Mouse (Mus musculus) limb, embryonic 14.5 days (tissue): ENCODE results near the gene Mcm3ap. TPM values are rescaled to one million over a fixed set of nuclear protein-coding genes. Genes with fewer than 3 reads are reported as not detected.

Experiments used
- ATAC-seq: fragments of 200-750 bp; cut with Nextera tagmentation; 2 replicates; pipeline ENCODE4 v1.8.0; 2017; ENCODE audit warnings: low read depth, moderate number of reproducible peaks, moderate TSS enrichment; ENCODE audit not compliant: low FRiP score
- DNase-seq: peaks from one replicate; pipeline ENCODE4 v3.0.0-alpha.2; 2015; ENCODE audit warnings: low spot score
- H3K27ac ChIP-seq: fragments of 300-500 bp; sonication (generic); replicated peaks from 2 replicates; pipeline ENCODE4 v1.5.1; 2014; ENCODE audit warnings: low read depth, mild to moderate bottlenecking, low read length, moderate library complexity, mixed read lengths
- H3K27me3 ChIP-seq: fragments of 300-500 bp; sonication (generic); 2 replicates; pipeline ENCODE4 v1.6.1; 2014; ENCODE audit warnings: low read length, mixed read lengths; ENCODE audit not compliant: control insufficient read depth, insufficient read depth
- H3K36me3 ChIP-seq: fragments of 300-500 bp; sonication (generic); 2 replicates; pipeline ENCODE4 v1.6.1; 2014; ENCODE audit warnings: mild to moderate bottlenecking, low read length, moderate library complexity, mixed read lengths; ENCODE audit not compliant: control insufficient read depth, insufficient read depth
- H3K4me1 ChIP-seq: fragments of 300-500 bp; sonication (generic); 2 replicates; pipeline ENCODE4 v1.6.1; 2014; ENCODE audit warnings: antibody characterized with exemption, low read length, mixed read lengths; ENCODE audit not compliant: control insufficient read depth, insufficient read depth
- H3K4me2 ChIP-seq: fragments of 300-500 bp; sonication (generic); replicated peaks from 2 replicates; pipeline ENCODE4 v1.6.1; 2014; ENCODE audit warnings: low read depth, mild to moderate bottlenecking, low read length, moderate library complexity; ENCODE audit not compliant: severe bottlenecking
- H3K4me3 ChIP-seq: fragments of 300-500 bp; sonication (generic); replicated peaks from 2 replicates; pipeline ENCODE4 v1.5.1; 2014; ENCODE audit warnings: low read length
- H3K9ac ChIP-seq: fragments of 300-500 bp; sonication (generic); 2 replicates; pipeline ENCODE4 v1.6.1; 2014; ENCODE audit warnings: mild to moderate bottlenecking, low read depth, low read length, moderate library complexity; ENCODE audit not compliant: severe bottlenecking
- H3K9me3 ChIP-seq: fragments of 300-500 bp; sonication (generic); 2 replicates; pipeline ENCODE4 v1.6.1; 2016; ENCODE audit warnings: low read length; ENCODE audit not compliant: control insufficient read depth
- POLR2A ChIP-seq: fragments of 200-500 bp; IDR thresholded peaks from 2 replicates; pipeline ENCODE4 v1.8.0; 2012; ENCODE audit warnings: inconsistent platforms, mild to moderate bottlenecking, moderate library complexity, borderline replicate concordance; ENCODE audit not compliant: insufficient read depth, insufficient read length; ENCODE audit errors: extremely low read depth
- WGBS: fragments of 180-500 bp; shearing (Covaris S2); extraction: QIAGEN DNeasy Blood & Tissue Kit; methylation state at CpG from one replicate; pipeline ENCODE4 v1.1.7; 2014; 5-methylcytosine and 5-hydroxymethylcytosine counted together
- polyA plus RNA-seq, 2 experiments: library from polyadenylated mRNA; depleted of rRNA in 1 of 2; stranded (reverse) in 1 of 2; unstranded in 1 of 2; fragments of >200 nt; fragmentation: Nextera tagmentation in 1 of 2; extraction: Ambion mirVana in 1 of 2; gene quantifications; 2 replicates each; pipeline versions ENCODE4 v1.2.1 to v1.2.3; 2012 to 2014

The Mcm3ap gene
- polyA plus RNA-seq, 2 experiments, result 45.6 to 65.8 TPM

DNA sequence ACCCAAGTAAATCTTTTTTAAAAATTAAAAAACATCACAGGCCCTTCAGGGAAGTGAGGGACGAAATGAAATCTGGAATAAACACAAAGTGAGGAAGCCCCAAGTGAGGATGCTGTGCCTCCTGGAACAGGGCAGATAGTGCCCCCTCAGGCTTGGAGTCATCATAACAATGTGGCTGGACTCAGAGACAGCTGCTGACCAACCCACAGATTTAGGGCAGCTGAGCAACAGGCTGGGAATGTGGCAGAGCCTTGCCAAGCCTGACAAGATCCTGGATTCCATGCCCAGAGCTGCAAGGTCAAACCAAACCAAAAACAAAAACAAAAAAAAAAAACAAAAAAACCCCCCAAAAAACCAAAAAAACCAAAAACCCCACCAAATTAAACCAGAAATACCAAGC, 7.5 kb upstream of the Mcm3ap start:
- Histone ChIP-seq H3K9ac (no peak overlapping the region), H3K9me3 (no peaks in the 10 kb centered on the region), H3K36me3 (0 out of 2 replicates have a peak, but pooled peaks cover 3% of the 10 kb centered on the region), H3K4me1 (no peaks in the 10 kb centered on the region), H3K27ac (no peak overlapping the region), H3K27me3 (no peaks in the 10 kb centered on the region), H3K4me2 (no peak overlapping the region), H3K4me3 (no peak overlapping the region)
- no peak for DNase-seq
- WGBS, result 83% methylated on average over 1 of the region's 1 CpGs
- ATAC-seq, result no peak
- TF ChIP-seq POLR2A, result no peak

- 93% methylated on average over 7 of the region's 7 CpGs for WGBS
- H3K4me2 ChIP-seq, result no peak overlapping the region
- H3K4me3 ChIP-seq, result no peak overlapping the region
- H3K27me3 ChIP-seq, result no peaks in the 10 kb centered on the region
- DNase-seq, result no peak
- no peaks in the 10 kb centered on the region for H3K9me3 ChIP-seq
- H3K27ac ChIP-seq, result no peak overlapping the region
- H3K4me1 ChIP-seq, result no peaks in the 10 kb centered on the region
- ATAC-seq, result no peak
- H3K9ac ChIP-seq, result no peak overlapping the region
- TF ChIP-seq POLR2A, result no peak
- 0 out of 2 replicates have a peak, but pooled peaks cover 3% of the 10 kb centered on the region for H3K36me3 ChIP-seq
Observed at GRCm38 (mm10) chr10:76462312-76462711, 6.4 kb upstream of the Mcm3ap start.

GRCm38 (mm10) chr10:76462721-76463120, 6.0 kb upstream of the Mcm3ap start:
- TF ChIP-seq POLR2A, result no peak
- Histone ChIP-seq H3K4me1 (no peaks in the 10 kb centered on the region), H3K9me3 (no peaks in the 10 kb centered on the region), H3K9ac (no peak overlapping the region), H3K27me3 (no peaks in the 10 kb centered on the region), H3K36me3 (0 out of 2 replicates have a peak, but pooled peaks cover 3% of the 10 kb centered on the region), H3K4me2 (no peak overlapping the region), H3K27ac (no peak overlapping the region), H3K4me3 (no peak overlapping the region)
- DNase-seq, result no peak
- ATAC-seq, result no peak
- WGBS, result 85% methylated on average over 6 of the region's 6 CpGs

DNA sequence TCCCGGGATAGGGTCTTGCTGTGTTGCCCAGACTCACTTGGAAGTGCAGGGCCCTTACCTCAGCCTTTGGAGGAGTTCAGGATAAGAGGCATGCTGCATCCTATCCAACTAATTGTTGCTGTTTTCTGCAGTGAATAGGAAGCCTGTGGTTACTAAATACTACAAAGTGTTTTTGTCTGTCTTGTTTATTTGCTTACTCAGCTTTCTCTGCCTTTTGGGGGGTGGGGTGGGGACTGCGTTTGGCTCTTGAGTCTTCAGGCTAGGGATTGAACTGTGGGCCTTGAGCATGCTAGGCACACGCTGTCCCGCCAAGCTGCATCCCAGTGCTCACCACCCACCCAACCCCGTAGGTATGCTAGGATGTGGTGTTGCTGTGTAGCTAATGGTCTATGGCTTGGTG, 5.0 kb downstream of the Mcm3ap start:
- no peak overlapping the region for H3K9ac ChIP-seq
- no peak overlapping the region for H3K27ac ChIP-seq
- H3K4me3 ChIP-seq, result no peak overlapping the region
- no peaks in the 10 kb centered on the region for H3K27me3 ChIP-seq
- no peaks in the 10 kb centered on the region for H3K9me3 ChIP-seq
- no peak overlapping the region for H3K4me2 ChIP-seq
- TF ChIP-seq POLR2A, result no peak
- DNase-seq, result no peak
- no peaks in the 10 kb centered on the region for H3K4me1 ChIP-seq
- WGBS, result 93% methylated on average over 5 of the region's 5 CpGs
- H3K36me3 ChIP-seq, result peaks cover 81% of the 10 kb centered on the region
- ATAC-seq, result no peak

- DNase-seq (no peak), ATAC-seq (no peak)
- 92% methylated on average over 13 of the region's 13 CpGs for WGBS
- H3K9ac ChIP-seq, result no peak overlapping the region
- no peaks in the 10 kb centered on the region for H3K4me1 ChIP-seq
- no peaks in the 10 kb centered on the region for H3K9me3 ChIP-seq
- H3K4me2 ChIP-seq, result no peak overlapping the region
- H3K36me3 ChIP-seq, result peaks cover 96% of the 10 kb centered on the region
- no peak overlapping the region for H3K27ac ChIP-seq
- no peak for TF ChIP-seq POLR2A
- H3K4me3 ChIP-seq, result no peak overlapping the region
- no peaks in the 10 kb centered on the region for H3K27me3 ChIP-seq
Observed at GRCm38 (mm10) chr10:76480851-76481250, 12.1 kb downstream of the Mcm3ap start.

DNA sequence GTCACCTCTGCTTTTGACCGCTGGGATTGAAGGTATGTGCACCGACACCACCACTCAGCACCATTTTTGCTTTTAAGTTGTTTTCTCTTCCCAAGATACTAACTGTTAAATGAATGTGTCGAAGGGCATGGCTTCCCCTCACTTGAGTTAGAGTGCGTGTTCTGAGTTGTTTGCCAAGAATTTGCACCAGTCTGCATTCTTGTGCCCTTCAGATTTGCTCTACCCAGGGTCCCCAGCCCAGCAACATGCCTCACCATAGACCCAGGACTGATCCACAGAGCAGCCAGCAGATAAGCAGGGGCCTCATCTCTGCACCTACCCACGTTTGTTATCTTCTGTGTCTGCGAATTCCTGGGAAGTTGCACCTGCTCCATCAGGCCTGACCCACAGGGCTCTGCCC, 12.8 kb downstream of the Mcm3ap start:
- Histone ChIP-seq H3K4me2 (no peak overlapping the region), H3K9ac (no peak overlapping the region), H3K27me3 (no peaks in the 10 kb centered on the region), H3K9me3 (no peaks in the 10 kb centered on the region), H3K27ac (no peak overlapping the region), H3K36me3 (peaks cover 95% of the 10 kb centered on the region), H3K4me1 (no peaks in the 10 kb centered on the region), H3K4me3 (no peak overlapping the region)
- 93% methylated on average over 6 of the region's 6 CpGs for WGBS
- TF ChIP-seq POLR2A, result no peak
- DNase-seq (no peak), ATAC-seq (no peak)
